Mouse (Mus musculus) inflammation-experienced regulatory T-cells, adult 6 months (primary cell): ENCODE measurements around the gene Fbxo46. TPM values are rescaled to one million over a fixed set of nuclear protein-coding genes. Genes with fewer than 3 reads are reported as not detected.
"Not testable (repeated sequence)": the region's sequence is repeated elsewhere in the genome, so short reads cannot be mapped to it uniquely, and the experiment has no call there.

ENCODE experiments used
- ATAC-seq: one replicate; pipeline ENCODE4 v1.8.0; 2017
- polyA plus RNA-seq, 3 experiments: library from polyadenylated mRNA; unstranded; fragments of 100-300 nt; shearing (Covaris generic); gene quantifications; one replicate each; pipeline ENCODE4 v1.2.1; 2017

The Fbxo46 gene
- polyA plus RNA-seq, result 10 to 100 TPM; 18.3 to 20.6 (median 20.0) TPM

DNA sequence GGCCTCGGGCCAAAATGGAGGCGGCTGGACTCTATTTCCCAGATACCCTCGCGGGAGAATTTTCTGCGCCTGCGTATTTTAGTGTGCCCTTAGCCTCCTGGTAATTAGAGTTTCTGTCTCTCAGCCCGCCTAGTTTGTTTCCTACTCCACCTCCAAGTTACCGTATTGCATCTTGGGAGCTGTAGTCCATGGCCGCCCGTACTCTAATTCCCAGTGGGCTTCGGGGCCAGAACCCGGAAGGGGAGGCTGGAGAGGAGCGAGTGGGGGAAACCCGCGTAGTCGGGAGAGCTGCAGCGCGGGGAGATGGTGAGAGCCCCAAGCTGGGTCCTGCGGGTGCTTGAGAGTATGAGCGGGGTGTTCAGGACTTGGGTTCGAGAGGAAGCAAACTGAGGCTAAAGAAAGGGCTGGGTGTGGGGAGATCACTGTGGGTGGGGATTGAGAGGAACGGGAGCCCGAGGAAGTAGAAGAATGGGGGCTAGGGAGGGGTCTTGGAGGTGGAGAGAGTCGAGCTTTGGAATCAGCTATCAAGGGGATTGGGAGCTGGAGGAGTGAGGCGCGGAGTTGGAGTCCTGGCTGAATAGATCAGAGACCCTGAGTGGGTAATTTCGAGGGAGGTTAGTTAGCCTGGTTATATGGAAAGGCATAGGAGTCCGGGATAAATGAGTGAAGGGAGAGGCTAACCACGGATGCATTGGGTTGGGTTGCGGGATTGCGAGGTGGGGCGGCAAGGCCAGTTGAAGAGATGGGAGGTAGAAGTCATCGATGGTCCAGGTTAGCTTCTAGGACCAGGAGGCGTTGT lies at the start of gene Fbxo46:
Gene Fbxo46 (plus strand): TSS at position 229 of the 799 bp plus-strand sequence.
- peak; percentile 100 for ATAC-seq

GRCm38 (mm10) chr7:19071024-19071423 lies 48.6 kb upstream of the Fbxo46 start:
- not testable (repeated sequence) for ATAC-seq

GRCm38 (mm10) chr7:19073504-19073903 lies 46.2 kb upstream of the Fbxo46 start:
- no peak for ATAC-seq

- ATAC-seq, result no peak
Observed at GRCm38 (mm10) chr7:19074494-19074893, 45.2 kb upstream of the Fbxo46 start.

GRCm38 (mm10) chr7:19075231-19075630 lies 44.4 kb upstream of the Fbxo46 start:
- no peak for ATAC-seq

DNA sequence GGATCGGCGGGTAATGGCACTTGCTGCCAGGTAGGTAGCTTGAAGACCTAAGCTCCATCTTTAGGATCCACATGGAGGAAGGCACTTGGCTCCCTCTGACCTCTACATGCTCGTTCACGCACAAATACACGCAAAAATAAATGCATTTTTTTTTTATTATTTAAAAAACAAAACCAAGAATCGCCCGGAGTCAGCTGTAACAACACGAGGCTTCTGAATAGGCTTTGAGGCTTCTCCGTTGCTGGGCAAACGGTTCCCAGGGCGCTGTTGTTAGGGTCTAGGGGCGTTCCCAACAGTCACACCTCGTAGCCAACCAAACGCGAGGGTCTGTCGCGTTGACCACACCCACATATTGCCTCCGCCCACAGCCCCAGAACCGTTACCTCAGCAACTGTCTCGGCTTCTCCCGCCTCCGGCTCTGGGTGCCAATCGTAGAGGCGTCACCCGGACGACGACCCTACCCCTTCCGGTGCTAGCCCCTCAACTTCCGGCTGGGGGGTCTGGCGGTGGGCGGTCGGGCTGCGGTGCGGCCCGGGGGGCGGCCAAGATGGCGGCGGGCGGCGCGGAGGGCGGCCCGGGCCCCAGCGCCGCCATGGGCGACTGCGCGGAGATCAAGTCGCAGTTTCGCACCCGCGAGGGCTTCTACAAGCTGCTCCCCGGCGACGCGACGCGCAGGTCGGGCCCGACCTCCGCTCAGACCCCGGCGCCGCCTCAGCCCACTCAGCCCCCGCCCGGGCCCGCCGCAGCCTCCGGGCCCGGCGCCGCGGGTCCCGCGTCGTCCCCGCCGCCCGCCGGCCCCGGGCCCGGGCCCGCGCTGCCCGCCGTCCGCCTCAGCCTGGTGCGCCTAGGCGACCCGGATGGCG lies 43.7 kb upstream of the Fbxo46 start, which contains the start of gene Dmwd:
Gene Dmwd (plus strand): TSS at position 505 of the 863 bp plus-strand sequence.
- peak; percentile 44 for ATAC-seq

DNA sequence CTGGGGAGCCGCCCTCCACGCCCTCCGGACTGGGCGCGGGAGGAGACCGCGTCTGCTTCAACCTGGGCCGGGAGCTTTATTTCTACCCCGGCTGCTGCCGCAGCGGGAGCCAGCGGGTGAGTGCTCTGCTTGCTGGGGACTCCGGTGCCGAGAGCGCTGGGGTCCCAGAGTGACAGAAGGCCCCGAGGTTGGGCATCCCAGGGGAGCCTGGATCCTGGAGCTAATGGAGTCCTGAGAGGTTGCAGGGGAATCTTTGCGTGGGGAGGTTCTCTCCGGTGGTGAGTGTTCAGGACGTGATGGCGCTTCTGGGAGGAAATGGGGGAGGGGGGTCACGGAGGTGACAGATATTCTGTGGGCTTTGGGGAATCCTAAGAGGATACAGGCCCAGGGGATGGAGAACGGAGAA lies 43.1 kb upstream of the Fbxo46 start:
- ATAC-seq, result peak; percentile 30

DNA sequence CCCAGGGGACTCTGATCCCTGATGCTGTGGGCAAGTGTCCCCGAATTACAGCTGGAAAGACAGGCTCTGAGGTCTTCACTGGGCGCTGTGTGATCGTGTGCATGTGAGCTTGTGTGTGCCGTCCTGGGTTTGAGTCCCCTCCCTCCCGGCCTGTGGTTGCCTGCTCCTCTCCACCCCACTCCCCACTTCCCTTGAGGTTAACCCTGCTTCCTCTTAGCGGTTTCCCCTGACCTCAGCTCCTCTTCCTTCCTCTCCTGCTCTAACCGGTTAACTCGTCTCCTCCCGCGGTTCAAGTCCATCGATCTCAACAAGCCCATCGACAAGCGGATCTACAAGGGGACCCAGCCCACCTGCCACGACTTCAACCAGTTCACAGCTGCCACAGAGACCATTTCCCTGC lies 41.9 kb upstream of the Fbxo46 start:
- ATAC-seq, result peak; percentile 76

GRCm38 (mm10) chr7:19078732-19079131 lies 40.9 kb upstream of the Fbxo46 start:
- no peak for ATAC-seq

- no peak for ATAC-seq
Observed at GRCm38 (mm10) chr7:19080451-19080950, 39.2 kb upstream of the Fbxo46 start.

DNA sequence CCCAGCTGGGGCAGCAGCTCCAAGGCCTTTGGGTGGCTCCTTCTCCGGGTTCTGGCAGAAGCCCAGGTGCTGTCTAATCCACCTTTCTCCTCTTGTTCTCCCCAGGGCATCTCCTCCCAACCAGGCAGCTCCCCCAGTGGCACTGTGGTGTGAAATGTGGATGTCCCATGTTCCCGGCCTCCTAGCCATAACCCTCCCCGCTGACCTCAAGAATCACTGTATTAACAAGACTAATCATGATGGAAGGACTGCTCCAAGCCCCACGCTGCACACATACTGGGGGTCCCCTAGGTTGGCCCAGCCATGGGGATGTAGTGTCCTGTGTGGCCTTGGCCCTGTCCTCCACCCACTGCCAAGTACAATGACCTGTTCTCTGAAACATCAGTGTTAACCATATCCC lies 37.5 kb upstream of the Fbxo46 start:
- no peak for ATAC-seq

DNA sequence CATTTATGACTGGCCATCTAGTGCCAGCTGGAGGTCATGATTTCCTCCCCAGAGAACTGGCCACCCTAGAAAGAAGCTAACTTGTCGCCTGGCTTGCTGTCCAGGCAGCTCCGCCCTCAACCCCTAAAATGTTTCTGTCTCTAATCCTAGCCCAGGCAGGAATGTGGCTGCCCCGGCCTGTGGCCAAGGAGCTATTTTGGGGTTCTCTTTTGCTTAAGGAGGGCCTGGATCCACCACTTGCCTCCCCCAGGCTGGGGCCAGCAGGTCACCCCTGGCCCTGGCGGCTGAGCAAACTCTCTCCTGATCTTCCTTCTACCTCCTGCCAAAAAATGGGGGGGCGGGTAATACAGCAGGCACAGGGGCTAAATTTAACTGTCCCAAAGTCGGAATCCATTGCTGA lies 36.6 kb upstream of the Fbxo46 start:
- no peak for ATAC-seq

- no peak for ATAC-seq
Observed at GRCm38 (mm10) chr7:19083701-19084100, 36.0 kb upstream of the Fbxo46 start, which contains the start of gene Dmpk. TSS of gene Dmpk (plus strand) at chr7:19083849.

- no peak for ATAC-seq
Observed at GRCm38 (mm10) chr7:19084277-19084771, 35.3 kb upstream of the Fbxo46 start.

- no peak for ATAC-seq
Observed at GRCm38 (mm10) chr7:19084921-19085473, 34.7 kb upstream of the Fbxo46 start.

DNA sequence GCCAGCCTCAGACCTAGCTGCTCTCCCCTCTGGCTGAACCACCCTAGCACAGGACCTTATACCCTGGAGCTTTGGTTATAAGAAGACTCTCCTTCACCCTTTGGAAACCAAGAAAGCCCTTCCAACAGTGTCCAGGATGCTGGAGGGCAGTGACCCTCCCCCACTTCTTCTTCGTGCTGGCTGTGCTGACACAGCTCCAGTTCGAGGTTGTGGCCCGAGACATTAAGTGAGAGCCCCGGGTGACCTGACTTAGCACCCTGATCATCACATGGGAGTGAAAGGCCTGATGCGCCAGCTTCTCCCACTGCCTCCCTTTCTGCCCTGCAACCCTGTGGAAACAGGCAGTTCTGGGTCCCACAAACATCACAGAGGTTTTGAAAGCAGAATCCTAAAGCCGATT lies 34.2 kb upstream of the Fbxo46 start:
- ATAC-seq, result no peak

DNA sequence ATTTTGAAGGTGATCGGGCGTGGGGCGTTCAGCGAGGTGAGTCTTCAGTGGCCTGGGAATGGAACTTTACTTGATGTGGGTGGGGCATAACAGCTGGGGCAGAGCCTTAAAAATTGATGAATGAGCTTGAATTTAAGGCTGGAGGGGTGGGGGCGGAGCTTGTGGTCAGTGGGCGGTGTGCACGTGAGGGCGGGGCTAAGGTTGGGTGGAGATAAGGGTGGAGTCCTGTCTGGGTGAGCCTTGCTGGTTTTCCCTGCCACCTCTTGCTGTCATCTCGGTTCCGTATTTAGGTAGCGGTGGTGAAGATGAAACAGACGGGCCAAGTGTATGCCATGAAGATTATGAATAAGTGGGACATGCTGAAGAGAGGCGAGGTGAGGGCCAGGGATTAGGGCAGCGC lies 33.6 kb upstream of the Fbxo46 start:
- ATAC-seq, result peak; percentile 35

DNA sequence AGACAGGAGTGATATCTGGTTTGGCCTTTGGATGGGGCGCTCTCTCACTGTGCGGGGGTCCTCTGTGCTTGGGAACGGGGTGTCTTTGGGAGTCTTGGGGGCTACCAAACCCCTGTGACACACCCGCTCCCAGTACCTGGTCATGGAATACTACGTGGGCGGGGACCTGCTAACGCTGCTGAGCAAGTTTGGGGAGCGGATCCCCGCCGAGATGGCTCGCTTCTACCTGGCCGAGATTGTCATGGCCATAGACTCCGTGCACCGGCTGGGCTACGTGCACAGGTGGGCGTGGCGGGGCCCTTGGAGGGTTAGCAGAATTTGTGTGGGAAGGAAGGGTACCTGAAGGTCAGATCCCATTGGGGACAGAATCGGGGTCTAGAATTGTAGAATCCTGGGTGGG lies 32.9 kb upstream of the Fbxo46 start:
- ATAC-seq, result no peak

GRCm38 (mm10) chr7:19088813-19089212 lies 30.8 kb upstream of the Fbxo46 start:
- ATAC-seq, result no peak

GRCm38 (mm10) chr7:19091913-19092312 lies 27.7 kb upstream of the Fbxo46 start:
- ATAC-seq, result no peak

GRCm38 (mm10) chr7:19092381-19093173 lies 27.1 kb upstream of the Fbxo46 start:
- no peak for ATAC-seq

DNA sequence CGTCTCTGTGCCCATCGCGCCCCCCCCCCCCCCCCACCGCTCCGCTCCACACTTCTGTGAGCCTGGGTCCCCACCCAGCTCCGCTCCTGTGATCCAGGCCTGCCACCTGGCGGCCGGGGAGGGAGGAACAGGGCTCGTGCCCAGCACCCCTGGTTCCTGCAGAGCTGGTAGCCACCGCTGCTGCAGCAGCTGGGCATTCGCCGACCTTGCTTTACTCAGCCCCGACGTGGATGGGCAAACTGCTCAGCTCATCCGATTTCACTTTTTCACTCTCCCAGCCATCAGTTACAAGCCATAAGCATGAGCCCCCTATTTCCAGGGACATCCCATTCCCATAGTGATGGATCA lies 26.5 kb upstream of the Fbxo46 start:
- peak; percentile 66 for ATAC-seq
